In the genomic region with DNA sequence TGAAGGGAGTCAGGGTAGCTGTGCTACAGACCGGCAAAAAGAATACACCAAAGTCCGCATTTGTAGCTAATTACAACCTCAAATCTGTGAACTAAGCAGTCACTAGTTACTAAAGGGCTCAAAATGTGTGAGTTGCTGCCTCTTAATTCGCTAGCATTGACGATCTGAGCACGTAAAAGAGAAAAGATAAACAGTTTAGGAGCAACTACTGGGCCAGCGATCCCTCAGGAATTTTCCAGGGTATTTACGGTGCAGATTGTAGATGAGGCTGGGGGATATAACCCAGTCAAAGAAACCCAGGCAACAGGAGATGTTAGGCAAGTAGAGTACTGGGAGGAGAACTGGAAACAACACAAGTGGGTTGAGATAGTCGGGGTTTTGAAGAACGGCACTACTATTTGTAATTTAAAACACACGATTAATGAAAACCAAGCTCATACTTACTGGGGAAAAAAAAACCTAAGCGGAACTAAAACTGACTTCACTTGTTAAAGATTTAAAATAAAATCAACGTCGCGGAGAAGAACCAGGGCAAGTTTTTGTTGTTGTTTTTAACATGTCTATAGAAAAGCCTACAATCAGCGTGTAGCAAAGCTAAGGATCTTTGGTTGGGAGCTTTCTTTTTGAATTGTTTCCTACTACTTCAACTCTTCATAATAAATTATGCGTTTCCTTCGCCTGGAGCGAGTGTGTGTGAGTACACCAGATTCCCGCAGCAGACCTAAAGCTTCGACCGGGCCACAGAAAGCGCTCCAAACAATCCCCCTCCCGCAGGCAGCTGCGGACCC, we compare ENCODE assay signal across 8 mouse cellular contexts.
DNase-seq lines count a peak whose midpoint lies in the region; ATAC-seq lines count a peak whose summit lies in the region.

No protein-coding gene starts in this region.

- peak overlapping the region; percentile 93 for H3K9ac ChIP-seq in kidney, embryonic 15.5 days
- H3K9ac ChIP-seq in hindbrain, embryonic 15.5 days = peak overlapping the region; percentile 92
- H3K9ac ChIP-seq in midbrain, embryonic 14.5 days (replicated peaks; ENCODE audit: low read length) = peak overlapping the region; percentile 92

- H3K4me3 ChIP-seq in kidney, embryonic 15.5 days (replicated peaks) = peak overlapping the region; percentile 92
- peak overlapping the region; percentile 86 for H3K4me3 ChIP-seq in hindbrain, embryonic 15.5 days
- H3K4me3 ChIP-seq in midbrain, embryonic 14.5 days (replicated peaks; ENCODE audit: low read depth, low read length) = peak overlapping the region; percentile 79

- no peaks in the 10 kb centered on the region for H3K36me3 ChIP-seq in kidney, embryonic 15.5 days
- H3K36me3 ChIP-seq in hindbrain, embryonic 15.5 days = no peaks in the 10 kb centered on the region
- H3K36me3 ChIP-seq in midbrain, embryonic 14.5 days (ENCODE audit: control insufficient read depth, insufficient read depth, low read length) = no peaks in the 10 kb centered on the region

- no peaks in the 10 kb centered on the region for H3K9me3 ChIP-seq in kidney, embryonic 15.5 days (replicated peaks)
- no peaks in the 10 kb centered on the region for H3K9me3 ChIP-seq in hindbrain, embryonic 15.5 days
- H3K9me3 ChIP-seq in midbrain, embryonic 14.5 days (ENCODE audit: control insufficient read depth, low read length) = no peaks in the 10 kb centered on the region

- WGBS in kidney, embryonic 15.5 days = under 1% methylated on average over 24 of the region's 24 CpGs
- WGBS in hindbrain, embryonic 15.5 days = under 1% methylated on average over 24 of the region's 24 CpGs
- WGBS in midbrain, embryonic 14.5 days = under 1% methylated on average over 24 of the region's 24 CpGs

- ATAC-seq in kidney, embryonic 15.5 days (replicated peaks; ENCODE audit: low FRiP score) = no peak
- ATAC-seq in hindbrain, embryonic 15.5 days (ENCODE audit: low FRiP score, low read depth) = no peak
- peak; percentile 19 for ATAC-seq in midbrain, embryonic 14.5 days (ENCODE audit: low FRiP score, low TSS enrichment)

- DNase-seq in kidney, postnatal 36 days = no peak
- peak; percentile 61 for DNase-seq in embryo, embryonic 11 days
- DNase-seq in midbrain, embryonic 14.5 days = peak; percentile 71
- DNase-seq in urinary bladder, postnatal 14 days (ENCODE audit: low spot score) = no peak
- no peak for DNase-seq in spleen, postnatal 36 days (ENCODE audit: low spot score in 2 of 2)
- DNase-seq in adipocyte (ENCODE audit: low spot score) = no peak

- peaks cover 18% of the 10 kb centered on the region for H3K4me1 ChIP-seq in kidney, embryonic 15.5 days
- H3K4me1 ChIP-seq in hindbrain, embryonic 15.5 days (replicated peaks) = peaks cover 14% of the 10 kb centered on the region
- peaks cover 18% of the 10 kb centered on the region; the same call in 1 of the 2 replicates for H3K4me1 ChIP-seq in midbrain, embryonic 14.5 days (ENCODE audit: control insufficient read depth, insufficient read depth, low read length)

- H3K27me3 ChIP-seq in kidney, embryonic 15.5 days = no peaks in the 10 kb centered on the region
- no peaks in the 10 kb centered on the region for H3K27me3 ChIP-seq in hindbrain, embryonic 15.5 days
- no peaks in the 10 kb centered on the region for H3K27me3 ChIP-seq in midbrain, embryonic 14.5 days (ENCODE audit: control insufficient read depth, insufficient read depth, low read length)

- peak overlapping the region; percentile 97 for H3K27ac ChIP-seq in kidney, embryonic 15.5 days
- H3K27ac ChIP-seq in hindbrain, embryonic 15.5 days (replicated peaks) = peak overlapping the region; percentile 98
- peak overlapping the region; percentile 96 for H3K27ac ChIP-seq in midbrain, embryonic 14.5 days (replicated peaks; ENCODE audit: low read depth, low read length)

- H3K4me2 ChIP-seq in kidney, embryonic 15.5 days = peak overlapping the region; percentile 90
- H3K4me2 ChIP-seq in hindbrain, embryonic 15.5 days = peak overlapping the region; percentile 80
- peak overlapping the region; percentile 75 for H3K4me2 ChIP-seq in midbrain, embryonic 14.5 days (ENCODE audit: low read length)

Comparison
In these comparisons a context has a peak if more than half of its experiments do, and no peak if none do; other contexts are left out.
1. DNase-seq: peak in embryo, embryonic 11 days (single experiment) and midbrain, embryonic 14.5 days (single experiment); none in kidney, postnatal 36 days (0 of 2), urinary bladder, postnatal 14 days (single experiment), spleen, postnatal 36 days (0 of 2) and adipocyte (single experiment).
2. Peak in every context shown above with its lines, with median percentiles within 50 percentile points of each other: H3K27ac ChIP-seq, H3K4me2 ChIP-seq, H3K4me3 ChIP-seq and H3K9ac ChIP-seq.